Mouse (Mus musculus) retina, postnatal 1 day (tissue): ENCODE measurements around the gene Bcat2.

Experiments used
- DNase-seq: peaks from one replicate; pipeline ENCODE4 v3.0.0-alpha.2; 2012

Gene Bcat2

GRCm38 (mm10) chr7:45550821-45551511 is 19.0 kb upstream of the Bcat2 start:
- DNase-seq, result no peak

- no peak for DNase-seq
Observed at GRCm38 (mm10) chr7:45551512-45551883, 18.5 kb upstream of the Bcat2 start.

- no peak for DNase-seq
Observed at GRCm38 (mm10) chr7:45553519-45553918, 16.4 kb upstream of the Bcat2 start.

- DNase-seq, result no peak
Observed at GRCm38 (mm10) chr7:45553990-45554389, 16.0 kb upstream of the Bcat2 start.

GRCm38 (mm10) chr7:45554744-45555143 is 15.2 kb upstream of the Bcat2 start, which contains the start of gene Hsd17b14:
Hsd17b14 (plus strand) TSS chr7:45554893.
- DNase-seq, result no peak

GRCm38 (mm10) chr7:45555787-45556186 is 14.2 kb upstream of the Bcat2 start:
- DNase-seq, result peak; percentile 79

GRCm38 (mm10) chr7:45558907-45559306 is 11.0 kb upstream of the Bcat2 start:
- no peak for DNase-seq

- no peak for DNase-seq
Observed at GRCm38 (mm10) chr7:45560241-45560640, 9.7 kb upstream of the Bcat2 start.

- peak; percentile 80 for DNase-seq
Observed at GRCm38 (mm10) chr7:45560843-45561623, 8.9 kb upstream of the Bcat2 start.

- no peak for DNase-seq
Observed at GRCm38 (mm10) chr7:45561624-45562520, 8.1 kb upstream of the Bcat2 start.

GRCm38 (mm10) chr7:45564811-45565210 is 5.1 kb upstream of the Bcat2 start:
- no peak for DNase-seq

- DNase-seq, result peak; percentile 32
Observed at GRCm38 (mm10) chr7:45565446-45565845, 4.5 kb upstream of the Bcat2 start.

GRCm38 (mm10) chr7:45567112-45567779 is 2.7 kb upstream of the Bcat2 start:
- no peak for DNase-seq

GRCm38 (mm10) chr7:45567780-45568516 is 2.0 kb upstream of the Bcat2 start:
- DNase-seq, result peak; percentile 93

- no peak for DNase-seq
Observed at GRCm38 (mm10) chr7:45568601-45569473, 1.1 kb upstream of the Bcat2 start.

GRCm38 (mm10) chr7:45571966-45572365 is 2.0 kb downstream of the Bcat2 start:
- no peak for DNase-seq

GRCm38 (mm10) chr7:45573954-45574353 is 4.0 kb downstream of the Bcat2 start:
- DNase-seq, result no peak

GRCm38 (mm10) chr7:45574472-45575379 is 4.8 kb downstream of the Bcat2 start:
- DNase-seq, result no peak

GRCm38 (mm10) chr7:45585923-45586322 is 16.0 kb downstream of the Bcat2 start:
- DNase-seq, result no peak
